21 mouse cellular contexts compared by ENCODE assay signal in the genomic region with DNA sequence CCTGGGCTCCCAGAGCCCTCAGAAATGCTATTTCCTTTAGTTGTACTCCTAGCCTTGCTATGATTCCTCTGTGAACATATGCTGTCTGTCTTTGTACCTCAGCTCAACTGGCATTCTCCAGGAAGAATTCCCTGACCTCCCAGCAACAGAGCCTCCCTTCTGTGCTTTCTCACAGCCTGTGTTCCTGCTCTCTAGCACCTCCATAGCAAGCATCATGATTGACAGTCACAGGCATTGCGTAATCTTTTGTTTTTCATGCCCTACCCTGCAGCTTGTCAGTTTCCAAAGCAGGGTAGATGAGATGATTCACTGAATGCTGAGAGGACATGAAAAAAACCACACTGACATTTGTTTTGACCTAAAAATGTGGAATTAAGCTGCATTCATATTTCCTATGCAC.
DNase-seq lines count a peak whose midpoint lies in the region; ATAC-seq and TF ChIP-seq lines count a peak whose summit lies in the region.
"Had no signal": no experiment of that assay in that cellular context is flagged by ENCODE, and none has a peak within 500 bp of the region (broad histone marks: within the 10 kb centered on the region; RNA-seq: fewer than 3 reads in every experiment).

No protein-coding gene starts in this region.

- no peak overlapping the region for H3ac ChIP-seq in C2C12 (ENCODE audit: control insufficient read depth, insufficient read length, low read depth)

- TF ChIP-seq CTCF in lung, embryonic 14.5 days (IDR thresholded peaks at IDR 0.05; ENCODE audit: low read depth): no peak
- TF ChIP-seq CTCF in C2C12 (IDR thresholded peaks at IDR 0.05; ENCODE audit: control insufficient read depth, insufficient read depth, insufficient read length): no peak
- no peak; the same call in 1 of the 2 replicates for TF ChIP-seq CTCF in forebrain, postnatal 0 days (IDR thresholded peaks at IDR 0.05; ENCODE audit: low read depth)

- H3K27ac ChIP-seq in lung, embryonic 14.5 days (ENCODE audit: low read depth): no peak overlapping the region
- no peak overlapping the region for H3K27ac ChIP-seq in forebrain, postnatal 0 days (ENCODE audit: low read depth, low read length)
- H3K27ac ChIP-seq: limb, embryonic 13.5 days; liver, embryonic 15.5 days had no signal

- H3K36me3 ChIP-seq in lung, embryonic 14.5 days (ENCODE audit: insufficient read depth): no peaks in the 10 kb centered on the region
- no peaks in the 10 kb centered on the region for H3K36me3 ChIP-seq in C2C12 (ENCODE audit: control insufficient read depth, insufficient read depth)
- no peaks in the 10 kb centered on the region for H3K36me3 ChIP-seq in forebrain, postnatal 0 days (ENCODE audit: insufficient read depth)
- H3K36me3 ChIP-seq: limb, embryonic 13.5 days; liver, embryonic 15.5 days had no signal

- H3K79me2 ChIP-seq in C2C12 (ENCODE audit: control insufficient read depth, insufficient read depth): no peaks in the 10 kb centered on the region

- no peak overlapping the region for H3K9ac ChIP-seq in lung, embryonic 14.5 days
- H3K9ac ChIP-seq in forebrain, postnatal 0 days: no peak overlapping the region
- H3K9ac ChIP-seq: limb, embryonic 13.5 days; liver, embryonic 15.5 days had no signal

- peak; percentile 44; the same call in 1 of the 2 replicates for ATAC-seq in frontal cortex, adult (ENCODE audit: low TSS enrichment)
- no peak for ATAC-seq in lung, embryonic 14.5 days (ENCODE audit: insufficient read depth)
- peak; percentile 79; the same call in 1 of the 2 replicates for ATAC-seq in forebrain, postnatal 0 days
- ATAC-seq: inflammation-experienced regulatory T-cells, adult 6 months had no signal

- H3K27me3 ChIP-seq in lung, embryonic 14.5 days (ENCODE audit: insufficient read depth, low read length): no peaks in the 10 kb centered on the region
- no peaks in the 10 kb centered on the region for H3K27me3 ChIP-seq in C2C12 (ENCODE audit: control insufficient read depth, insufficient read depth, insufficient read length)
- H3K27me3 ChIP-seq in forebrain, postnatal 0 days (ENCODE audit: insufficient read depth, low read length): no peaks in the 10 kb centered on the region
- H3K27me3 ChIP-seq: liver, embryonic 15.5 days; megakaryocyte, embryonic 14.5 days had no signal

- DNase-seq in frontal cortex, postnatal 36 days (ENCODE audit: low spot score in 2 of 2): no peak
- peak; percentile 6 for DNase-seq in lung, embryonic 14.5 days
- no peak for DNase-seq in lung, adult 18-20 months
- DNase-seq in forebrain, postnatal 0 days: peak; percentile 23
- DNase-seq in spleen, postnatal 4 days (ENCODE audit: low spot score in 2 of 2): no peak
- no peak for DNase-seq in adrenal gland, postnatal 14 days
- DNase-seq: B cell, adult 2 months; cerebellum, postnatal 14 days; gastrocnemius, postnatal 36 days; heart, postnatal 14 days; kidney, adult 9 months; kidney, postnatal 4 days; lung, postnatal 14 days; thymus, adult 18-20 months had no signal

- no peaks in the 10 kb centered on the region for H3K4me1 ChIP-seq in lung, embryonic 14.5 days (ENCODE audit: insufficient read depth)
- peaks cover 13% of the 10 kb centered on the region; the same call in 1 of the 2 replicates for H3K4me1 ChIP-seq in forebrain, postnatal 0 days (ENCODE audit: insufficient read depth)
- H3K4me1 ChIP-seq: liver, embryonic 15.5 days; megakaryocyte, embryonic 14.5 days had no signal

- no peaks in the 10 kb centered on the region for H3K79me3 ChIP-seq in C2C12 (ENCODE audit: low read depth)

- no peaks in the 10 kb centered on the region for H3K9me3 ChIP-seq in lung, embryonic 14.5 days (ENCODE audit: low read depth, low read length)
- no peaks in the 10 kb centered on the region for H3K9me3 ChIP-seq in forebrain, postnatal 0 days (ENCODE audit: low read length)
- H3K9me3 ChIP-seq: limb, embryonic 13.5 days; liver, embryonic 15.5 days; megakaryocyte, embryonic 14.5 days had no signal

- WGBS in lung, embryonic 14.5 days: 85% methylated on average over 1 of the region's 1 CpGs
- WGBS in forebrain, postnatal 0 days: 39% methylated on average over 1 of the region's 1 CpGs

- no peak overlapping the region for H3K4me3 ChIP-seq in lung, embryonic 14.5 days (ENCODE audit: low read depth, low read length)
- no peak overlapping the region for H3K4me3 ChIP-seq in C2C12 (ENCODE audit: insufficient read depth, poor library complexity, severe bottlenecking)
- H3K4me3 ChIP-seq in forebrain, postnatal 0 days (ENCODE audit: low read depth, low read length): no peak overlapping the region
- H3K4me3 ChIP-seq: limb, embryonic 13.5 days; liver, embryonic 15.5 days; megakaryocyte, embryonic 14.5 days had no signal

- H3K4me2 ChIP-seq in lung, embryonic 14.5 days: no peak overlapping the region
- no peak overlapping the region for H3K4me2 ChIP-seq in forebrain, postnatal 0 days (ENCODE audit: low read depth)
- H3K4me2 ChIP-seq: heart, embryonic 11.5 days; limb, embryonic 13.5 days; liver, embryonic 15.5 days had no signal

TF ChIP-seq in C2C12, 6 proteins besides CTCF, POLR2A, EP300 and RAD21:
- TF ChIP-seq CEBPB (IDR thresholded peaks at IDR 0.05; ENCODE audit: low read depth) (peak; percentile 43), FOSL1 (IDR thresholded peaks at IDR 0.05; ENCODE audit: insufficient read depth, low read length, poor library complexity, severe bottlenecking) (no peak)
TF ChIP-seq in C2C12: peak in this region for 1.

Comparison
In these comparisons a context has a peak if more than half of its experiments do, and no peak if none do; other contexts are left out.
1. DNase-seq: peak in lung, embryonic 14.5 days (single experiment) and forebrain, postnatal 0 days (single experiment); none in frontal cortex, postnatal 36 days (0 of 2), lung, adult 18-20 months (0 of 2), spleen, postnatal 4 days (0 of 2) and adrenal gland, postnatal 14 days (single experiment).